In the genomic region with DNA sequence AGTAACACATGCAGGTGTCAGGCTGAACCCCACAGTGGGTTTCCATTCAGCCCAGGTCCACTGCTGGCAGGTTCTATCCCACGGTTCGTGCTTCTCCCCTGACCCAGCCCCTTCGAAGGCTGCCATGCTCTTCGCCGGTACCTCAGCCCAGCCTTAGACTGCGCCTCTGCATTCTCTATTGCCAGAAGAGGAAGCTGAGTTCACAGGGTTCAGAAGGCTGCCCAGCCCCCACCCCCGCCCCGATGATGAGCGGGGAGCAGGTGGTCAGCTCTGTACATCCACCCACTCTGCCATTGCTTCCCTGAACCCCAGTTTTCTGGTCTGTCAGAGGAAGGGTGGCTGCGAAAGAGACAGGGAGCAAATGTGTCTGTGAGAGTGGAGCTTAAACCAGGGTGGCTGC, we compare ENCODE assay signal across 19 mouse cellular contexts. TPM values are rescaled to one million over a fixed set of nuclear protein-coding genes. Genes with fewer than 3 reads are reported as not detected.
DNase-seq lines count a peak whose midpoint lies in the region; ATAC-seq and TF ChIP-seq lines count a peak whose summit lies in the region.
"Had no signal": no experiment of that assay in that cellular context is flagged by ENCODE, and none has a peak within 500 bp of the region (broad histone marks: within the 10 kb centered on the region; RNA-seq: fewer than 3 reads in every experiment).

No protein-coding gene starts in this region.

- 25% methylated on average over 10 of the region's 10 CpGs for WGBS in forebrain, embryonic 11.5 days
- 37% methylated on average over 10 of the region's 10 CpGs for WGBS in forebrain, postnatal 0 days
- 21% methylated on average over 10 of the region's 10 CpGs for WGBS in forebrain, embryonic 16.5 days
- WGBS in hindbrain, postnatal 0 days = 26% methylated on average over 10 of the region's 10 CpGs
- WGBS in neural tube, embryonic 15.5 days = 25% methylated on average over 10 of the region's 10 CpGs

- no peaks in the 10 kb centered on the region for H3K9me3 ChIP-seq in forebrain, embryonic 11.5 days (ENCODE audit: control insufficient read depth, low read length)
- H3K9me3 ChIP-seq in forebrain, postnatal 0 days (ENCODE audit: low read length) = no peaks in the 10 kb centered on the region
- H3K9me3 ChIP-seq in forebrain, embryonic 16.5 days (ENCODE audit: control insufficient read depth, low read length) = no peaks in the 10 kb centered on the region
- no peaks in the 10 kb centered on the region for H3K9me3 ChIP-seq in hindbrain, postnatal 0 days (ENCODE audit: low read length)
- H3K9me3 ChIP-seq in neural tube, embryonic 15.5 days (replicated peaks) = no peaks in the 10 kb centered on the region
- H3K9me3 ChIP-seq: heart, embryonic 15.5 days; kidney, embryonic 15.5 days had no signal

- H3K27me3 ChIP-seq in forebrain, embryonic 11.5 days (ENCODE audit: control insufficient read depth, insufficient read depth, low read length) = no peaks in the 10 kb centered on the region
- no peaks in the 10 kb centered on the region for H3K27me3 ChIP-seq in forebrain, postnatal 0 days (ENCODE audit: insufficient read depth, low read length)
- H3K27me3 ChIP-seq in forebrain, embryonic 16.5 days (replicated peaks; ENCODE audit: control insufficient read depth, insufficient read depth, low read length) = no peaks in the 10 kb centered on the region
- H3K27me3 ChIP-seq in hindbrain, postnatal 0 days (ENCODE audit: insufficient read depth, low read length) = no peaks in the 10 kb centered on the region
- H3K27me3 ChIP-seq in neural tube, embryonic 15.5 days (replicated peaks) = no peaks in the 10 kb centered on the region
- H3K27me3 ChIP-seq: heart, embryonic 15.5 days; kidney, embryonic 15.5 days had no signal

- ATAC-seq in forebrain, embryonic 11.5 days (replicated peaks; ENCODE audit: low FRiP score) = no peak
- no peak for ATAC-seq in forebrain, postnatal 0 days
- 0 out of 2 replicates have a peak, but pooled peaks have one; percentile 29 for ATAC-seq in forebrain, embryonic 16.5 days
- ATAC-seq in hindbrain, postnatal 0 days = peak; percentile 38; the same call in 1 of the 2 replicates
- peak; percentile 34; the same call in 1 of the 2 replicates for ATAC-seq in neural tube, embryonic 15.5 days (ENCODE audit: low FRiP score)

- H3K36me3 ChIP-seq in forebrain, embryonic 11.5 days (ENCODE audit: control insufficient read depth, insufficient read depth, low read length) = no peaks in the 10 kb centered on the region
- H3K36me3 ChIP-seq in forebrain, postnatal 0 days (ENCODE audit: insufficient read depth) = no peaks in the 10 kb centered on the region
- no peaks in the 10 kb centered on the region for H3K36me3 ChIP-seq in forebrain, embryonic 16.5 days (ENCODE audit: control insufficient read depth, insufficient read depth)
- no peaks in the 10 kb centered on the region for H3K36me3 ChIP-seq in hindbrain, postnatal 0 days (ENCODE audit: insufficient read depth, low read length)
- H3K36me3 ChIP-seq in neural tube, embryonic 15.5 days = no peaks in the 10 kb centered on the region
- H3K36me3 ChIP-seq: heart, embryonic 15.5 days; kidney, embryonic 15.5 days had no signal

- no peak for DNase-seq in forebrain, embryonic 11.5 days (ENCODE audit: low spot score)
- DNase-seq in forebrain, postnatal 0 days = no peak
- DNase-seq in hindbrain, postnatal 0 days (ENCODE audit: low spot score) = no peak
- no peak for DNase-seq in kidney, adult 8-10 months
- no peak for DNase-seq in gastrocnemius, postnatal 10 days
- DNase-seq in left cerebral cortex, postnatal 25 days (ENCODE audit: low spot score in 2 of 2) = no peak
- DNase-seq: cerebellum, adult 9-11 months; heart, adult 2 months; liver; lung, adult 18-20 months; lung, postnatal 4 days; right cerebral cortex, adult 18-20 months; spleen, adult 18-20 months; thymus, postnatal 36 days had no signal

- no peak overlapping the region for H3K4me3 ChIP-seq in forebrain, embryonic 11.5 days (ENCODE audit: low read depth, low read length)
- H3K4me3 ChIP-seq in forebrain, postnatal 0 days (ENCODE audit: low read depth, low read length) = no peak overlapping the region
- no peak overlapping the region for H3K4me3 ChIP-seq in forebrain, embryonic 16.5 days (replicated peaks; ENCODE audit: low read length)
- no peak overlapping the region for H3K4me3 ChIP-seq in hindbrain, postnatal 0 days (ENCODE audit: low read length)
- H3K4me3 ChIP-seq in neural tube, embryonic 15.5 days (replicated peaks) = no peak overlapping the region
- H3K4me3 ChIP-seq: heart, adult 2 months; heart, embryonic 15.5 days; kidney, embryonic 15.5 days had no signal

- TF ChIP-seq CTCF in forebrain, postnatal 0 days (IDR thresholded peaks at IDR 0.05; ENCODE audit: low read depth) = no peak
- TF ChIP-seq CTCF in hindbrain, postnatal 0 days (IDR thresholded peaks at IDR 0.05; ENCODE audit: low read depth) = no peak

- peak overlapping the region; percentile 39 for H3K9ac ChIP-seq in forebrain, embryonic 11.5 days (ENCODE audit: low read length)
- no peak overlapping the region for H3K9ac ChIP-seq in forebrain, postnatal 0 days
- no peak overlapping the region for H3K9ac ChIP-seq in forebrain, embryonic 16.5 days (replicated peaks; ENCODE audit: low read depth, low read length)
- H3K9ac ChIP-seq in hindbrain, postnatal 0 days (replicated peaks; ENCODE audit: low read length) = no peak overlapping the region
- no peak overlapping the region for H3K9ac ChIP-seq in neural tube, embryonic 15.5 days (replicated peaks)
- H3K9ac ChIP-seq: heart, embryonic 15.5 days; kidney, embryonic 15.5 days had no signal

- H3K27ac ChIP-seq in forebrain, embryonic 11.5 days (ENCODE audit: low read depth, low read length) = no peak overlapping the region
- no peak overlapping the region for H3K27ac ChIP-seq in forebrain, postnatal 0 days (ENCODE audit: low read depth, low read length)
- H3K27ac ChIP-seq in forebrain, embryonic 16.5 days (ENCODE audit: low read length) = no peak overlapping the region
- peak overlapping the region; percentile 26; the same call in 1 of the 2 replicates for H3K27ac ChIP-seq in hindbrain, postnatal 0 days
- 0 out of 2 replicates have a peak overlapping the region, but pooled peaks have one; percentile 18 for H3K27ac ChIP-seq in neural tube, embryonic 15.5 days (replicated peaks)
- H3K27ac ChIP-seq: heart, adult 2 months; heart, embryonic 15.5 days; kidney, embryonic 15.5 days had no signal

- intact Hi-C loops in left cerebral cortex, postnatal 25 days (cut with DNase I) = no loop called here

- peaks cover 6% of the 10 kb centered on the region for H3K4me1 ChIP-seq in forebrain, embryonic 11.5 days (replicated peaks; ENCODE audit: control insufficient read depth, insufficient read depth, low read length)
- 0 out of 2 replicates have a peak, but pooled peaks cover 4% of the 10 kb centered on the region for H3K4me1 ChIP-seq in forebrain, postnatal 0 days (ENCODE audit: insufficient read depth)
- H3K4me1 ChIP-seq in forebrain, embryonic 16.5 days (replicated peaks; ENCODE audit: control insufficient read depth, insufficient read depth, low read length) = peaks cover 14% of the 10 kb centered on the region; the same call in 1 of the 2 replicates
- peaks cover 13% of the 10 kb centered on the region for H3K4me1 ChIP-seq in hindbrain, postnatal 0 days (ENCODE audit: insufficient read depth, low read length)
- H3K4me1 ChIP-seq in neural tube, embryonic 15.5 days = peaks cover 27% of the 10 kb centered on the region

- no peak overlapping the region for H3K4me2 ChIP-seq in forebrain, embryonic 11.5 days (ENCODE audit: low read depth, low read length, severe bottlenecking)
- H3K4me2 ChIP-seq in forebrain, postnatal 0 days (ENCODE audit: low read depth) = no peak overlapping the region
- no peak overlapping the region for H3K4me2 ChIP-seq in forebrain, embryonic 16.5 days (ENCODE audit: low read length)
- H3K4me2 ChIP-seq in hindbrain, postnatal 0 days (ENCODE audit: low read depth, low read length) = no peak overlapping the region
- H3K4me2 ChIP-seq in neural tube, embryonic 15.5 days = no peak overlapping the region; the same call in 1 of the 2 replicates
- H3K4me2 ChIP-seq: heart, embryonic 15.5 days; kidney, embryonic 15.5 days had no signal

RNA-seq across cellular contexts. Expression of gene Lrrc18, which starts 8.3 kb away (rescaled TPM):
- 0.35 TPM in 1 of 2 replicates, not detected in the other for polyA plus RNA-seq in forebrain, embryonic 11.5 days (2014; fragmentation: Nextera tagmentation; extraction: Ambion mirVana)
- 0.31 and 2.4 TPM in 2 replicates for total RNA-seq in forebrain, postnatal 0 days (2014; rRNA removed)
- polyA plus RNA-seq in forebrain, postnatal 0 days (2015; fragmentation: Nextera tagmentation; extraction: Ambion mirVana) = 0.46 and 0.74 TPM in 2 replicates
- polyA plus RNA-seq in forebrain, embryonic 16.5 days (2015; fragmentation: Nextera tagmentation; extraction: Ambion mirVana) = 0.13 and 0.15 TPM in 2 replicates
- total RNA-seq in hindbrain, postnatal 0 days (2014; rRNA removed) = 0.63 TPM in 1 of 2 replicates, not detected in the other
- polyA plus RNA-seq in hindbrain, postnatal 0 days (2015; fragmentation: Nextera tagmentation; extraction: Ambion mirVana) = 0.61 and 0.67 TPM in 2 replicates
- polyA plus RNA-seq in neural tube, embryonic 15.5 days (2015; fragmentation: Nextera tagmentation; extraction: Ambion mirVana) = 0.41 and 0.70 TPM in 2 replicates
- total RNA-seq in gastrocnemius, postnatal 10 days (2021) = under 1 TPM; 0.26 to 0.34 TPM
- under 1 TPM; 0.48 to 0.85 TPM for total RNA-seq in left cerebral cortex, postnatal 25 days (2021)
- total RNA-seq: MEL had no signal

Comparison
In these comparisons a context has a peak if more than half of its experiments do, and no peak if none do; other contexts are left out.
1. ATAC-seq: peak in forebrain, embryonic 16.5 days (single experiment), hindbrain, postnatal 0 days (single experiment) and neural tube, embryonic 15.5 days (single experiment); none in forebrain, embryonic 11.5 days (single experiment) and forebrain, postnatal 0 days (single experiment).
2. H3K27ac ChIP-seq: peak in hindbrain, postnatal 0 days (single experiment) and neural tube, embryonic 15.5 days (single experiment); none in forebrain, embryonic 11.5 days (single experiment), forebrain, postnatal 0 days (single experiment) and forebrain, embryonic 16.5 days (single experiment).